Mouse (Mus musculus) Patski (cell line): ENCODE measurements at regions not wholly inside any gene's neighbourhood (a gene's known extent, or its start where the extent isn't known, plus 50 kb on each side); places are given as distances from the start of the nearest gene placed in this dataset.

Experiments used
- ATAC-seq: fragments of 100-300 bp; one replicate; pipeline ENCODE4 v1.8.0; 2021
- CTCF ChIA-PET: fragments of 350-600 bp; sonication (Branson Sonifier 250); formaldehyde crosslinking; loops from one replicate; lab custom pipeline; 2022; ENCODE audit warnings: inconsistent platforms; lab: Charles Lee
- POLR2A ChIA-PET: fragments of 350-600 bp; sonication (Branson Sonifier 250); formaldehyde crosslinking; loops from one replicate; lab custom pipeline; 2022; ENCODE audit warnings: antibody characterized with exemption, inconsistent platforms; lab: Charles Lee
- DNase-seq: peaks from one replicate; pipeline ENCODE4 v3.0.0-alpha.2; 2011; ENCODE audit warnings: low read depth, low spot score
- H3K27me3 ChIP-seq: fragments of 371-371 bp; one replicate; pipeline ENCODE4 v1.5.1; 2021
- CTCF ChIP-seq: fragments of 100-300 bp; IDR thresholded peaks from one replicate; pipeline ENCODE4 v1.5.1; 2021
- in situ Hi-C: fragments of 300-500 bp; cut with MboI; formaldehyde crosslinking; loops from 3 replicates; pipeline ENCODE4 v1.11.1; 2018; ENCODE audit warnings: low pct_unique_long_range_greater_than_20kb, mixed read lengths

GRCm38 (mm10) chr10:16994526-16994925 lies 728.5 kb upstream of the Cited2 start:
- ATAC-seq, result no peak
- ChIA-PET CTCF (no interaction called here), POLR2A (no interaction called here)
- H3K27me3 ChIP-seq, result no peaks in the 10 kb centered on the region
- no peak for DNase-seq
- in situ Hi-C loops, result no loop called here
- TF ChIP-seq CTCF, result no peak

- ATAC-seq (no peak), DNase-seq (no peak)
- ChIA-PET CTCF (no interaction called here), POLR2A (no interaction called here)
- no peaks in the 10 kb centered on the region for H3K27me3 ChIP-seq
- in situ Hi-C loops, result no loop called here
- TF ChIP-seq CTCF, result no peak
These were observed 728.0 kb upstream of the Cited2 start for GRCm38 (mm10) chr10:16995010-16995409.

GRCm38 (mm10) chr10:16996820-16997466 lies 726.1 kb upstream of the Cited2 start:
- POLR2A ChIA-PET, result no interaction called here
- CTCF ChIA-PET, result interaction anchor here (0.9 kb wide), 1 partner anchor 17 kb away, joined by 3 read pairs; no protein-coding TSS in a partner anchor
- DNase-seq (no peak), ATAC-seq (no peak)
- no peak for TF ChIP-seq CTCF
- in situ Hi-C loops, result no loop called here
- H3K27me3 ChIP-seq, result no peaks in the 10 kb centered on the region

- CTCF ChIA-PET, result interaction anchor here (1.5 kb wide), 1 partner anchor 10 kb away, joined by 4 read pairs; no protein-coding TSS in a partner anchor
- no peaks in the 10 kb centered on the region for H3K27me3 ChIP-seq
- DNase-seq (no peak), ATAC-seq (no peak)
- no peak for TF ChIP-seq CTCF
- POLR2A ChIA-PET, result no interaction called here
- in situ Hi-C loops, result loop anchor here (10.0 kb wide), 1 partner anchor 723 kb away; the partner anchor contains the start of gene Cited2
These were observed 721.7 kb upstream of the Cited2 start for GRCm38 (mm10) chr10:17001320-17001719.

GRCm38 (mm10) chr10:17003123-17003849 lies 719.7 kb upstream of the Cited2 start:
- no peak for TF ChIP-seq CTCF
- in situ Hi-C loops, result loop anchor here (10.0 kb wide), 1 partner anchor 722 kb away; the partner anchor contains the start of gene Cited2
- DNase-seq (peak; percentile 83), ATAC-seq (peak; percentile 85)
- no peaks in the 10 kb centered on the region for H3K27me3 ChIP-seq
- ChIA-PET CTCF (no interaction called here), POLR2A (no interaction called here)

GRCm38 (mm10) chr10:17008683-17009082 lies 714.3 kb upstream of the Cited2 start:
- in situ Hi-C loops, result loop anchor here (10.0 kb wide), 1 partner anchor 716 kb away; the partner anchor contains the start of gene Cited2
- ATAC-seq (no peak), DNase-seq (no peak)
- CTCF ChIA-PET, result no interaction called here
- POLR2A ChIA-PET, result no interaction called here
- no peak for TF ChIP-seq CTCF
- H3K27me3 ChIP-seq, result no peaks in the 10 kb centered on the region

- no peak for TF ChIP-seq CTCF
- no peak for ATAC-seq
- POLR2A ChIA-PET, result no interaction called here
- H3K27me3 ChIP-seq, result no peaks in the 10 kb centered on the region
- DNase-seq, result no peak
- CTCF ChIA-PET, result no interaction called here
- in situ Hi-C loops, result no loop called here
These were observed 713.0 kb upstream of the Cited2 start for GRCm38 (mm10) chr10:17010047-17010446.

- no peaks in the 10 kb centered on the region for H3K27me3 ChIP-seq
- in situ Hi-C loops, result no loop called here
- ChIA-PET CTCF (interaction anchor here (1.0 kb wide), 1 partner anchor 164 kb away, joined by 3 read pairs; no protein-coding TSS in a partner anchor), POLR2A (no interaction called here)
- DNase-seq (peak; percentile 12), ATAC-seq (no peak)
- no peak for TF ChIP-seq CTCF
These were observed 711.1 kb upstream of the Cited2 start for GRCm38 (mm10) chr10:17011876-17012275.

- H3K27me3 ChIP-seq, result no peaks in the 10 kb centered on the region
- CTCF ChIA-PET, result interaction anchor here (0.9 to 1.4 kb wide), 2 partner anchors 9 to 711 kb away, joined by 3 to 7 read pairs; partner anchors contain the start of gene Cited2
- TF ChIP-seq CTCF, result no peak
- ATAC-seq, result peak; percentile 95
- in situ Hi-C loops, result no loop called here
- POLR2A ChIA-PET, result interaction anchor here (0.6 kb wide), 1 partner anchor 247 kb away, joined by 3 read pairs; no protein-coding TSS in a partner anchor
- DNase-seq, result peak; percentile 59
These were observed 710.5 kb upstream of the Cited2 start for GRCm38 (mm10) chr10:17012541-17012975.

- no peak for ATAC-seq
- DNase-seq, result no peak
- TF ChIP-seq CTCF, result no peak
- in situ Hi-C loops, result no loop called here
- no peaks in the 10 kb centered on the region for H3K27me3 ChIP-seq
- CTCF ChIA-PET, result no interaction called here
- POLR2A ChIA-PET, result no interaction called here
These were observed 708.2 kb upstream of the Cited2 start for GRCm38 (mm10) chr10:17014826-17015225.

- no peak for ATAC-seq
- ChIA-PET CTCF (interaction anchor here (1.3 kb wide), 1 partner anchor 14 kb away, joined by 4 read pairs; no protein-coding TSS in a partner anchor), POLR2A (interaction anchor here (0.6 kb wide), 1 partner anchor 353 kb away, joined by 7 read pairs; no protein-coding TSS in a partner anchor)
- no peak for DNase-seq
- no peak for TF ChIP-seq CTCF
- no peaks in the 10 kb centered on the region for H3K27me3 ChIP-seq
- in situ Hi-C loops, result no loop called here
These were observed 706.2 kb upstream of the Cited2 start for GRCm38 (mm10) chr10:17016854-17017253.
